Mouse (Mus musculus) heart, postnatal 10 days (tissue): ENCODE data around the gene BC048562. TPM values are rescaled to one million over a fixed set of nuclear protein-coding genes. Genes with fewer than 3 reads are reported as not detected.

ENCODE experiments used
- DNase-seq, 2 experiments: peaks; one replicate each; pipeline ENCODE4 v3.0.0; 2021
- intact Hi-C: fragments of 180-260 bp; cut with DNase I; formaldehyde crosslinking; loops from one replicate; pipeline ENCODE4 v1.15.1; 2025
- total RNA-seq, 2 experiments: library from RNA; stranded (reverse); gene quantifications; 2 replicates each; pipeline ENCODE4 v1.2.3; 2021

The BC048562 gene
- total RNA-seq, 2 experiments from 2014 or later: not detected

- intact Hi-C loops: loop anchor here (2.0 kb wide), 1 partner anchor 18 kb away; the partner anchor contains the start of genes Ccdc71 and Klhdc8b
- DNase-seq: peak; percentile 93 to 94
Observed at GRCm38 (mm10) chr9:108478638-108479156, 42.4 kb downstream of the BC048562 start.

GRCm38 (mm10) chr9:108479241-108479640, 43.0 kb downstream of the BC048562 start:
- DNase-seq: no peak
- intact Hi-C loops: loop anchor here (2.0 kb wide), 1 partner anchor 18 kb away; the partner anchor contains the start of genes Ccdc71 and Klhdc8b

- peak; percentile 80 to 81 for DNase-seq
- intact Hi-C loops: loop anchor here (2.0 kb wide), 1 partner anchor 19 kb away; the partner anchor contains the start of genes Ccdc71 and Klhdc8b
Observed at GRCm38 (mm10) chr9:108479721-108480351, 43.6 kb downstream of the BC048562 start, which contains the start of gene Lamb2. Gene Lamb2 (plus strand): TSS chr9:108479736.

- peak; percentile 37 to 38 for DNase-seq
- intact Hi-C loops: no loop called here
Observed at GRCm38 (mm10) chr9:108480813-108481519, 44.7 kb downstream of the BC048562 start.

GRCm38 (mm10) chr9:108481520-108482210, 45.4 kb downstream of the BC048562 start:
- peak; percentile 61 to 75 for DNase-seq
- intact Hi-C loops: no loop called here

GRCm38 (mm10) chr9:108483051-108483790, 46.9 kb downstream of the BC048562 start:
- no peak for DNase-seq
- intact Hi-C loops: no loop called here

GRCm38 (mm10) chr9:108484021-108484420, 47.7 kb downstream of the BC048562 start:
- intact Hi-C loops: no loop called here
- no peak for DNase-seq

GRCm38 (mm10) chr9:108485301-108485875, 49.1 kb downstream of the BC048562 start:
- intact Hi-C loops: no loop called here
- DNase-seq: no peak

- intact Hi-C loops: no loop called here
- no peak for DNase-seq
Observed at GRCm38 (mm10) chr9:108486973-108487530, 50.8 kb downstream of the BC048562 start.

GRCm38 (mm10) chr9:108488403-108488802, 52.1 kb downstream of the BC048562 start:
- intact Hi-C loops: no loop called here
- no peak for DNase-seq

GRCm38 (mm10) chr9:108489215-108489614, 52.9 kb downstream of the BC048562 start:
- DNase-seq: no peak
- intact Hi-C loops: no loop called here

- intact Hi-C loops: no loop called here
- DNase-seq: no peak
Observed at GRCm38 (mm10) chr9:108489702-108490558, 53.6 kb downstream of the BC048562 start.

- peak; percentile 97 for DNase-seq
- intact Hi-C loops: no loop called here
Observed at GRCm38 (mm10) chr9:108490559-108491285, 54.4 kb downstream of the BC048562 start, which contains the start of gene Usp19. Gene Usp19 (plus strand): TSS chr9:108490602.

GRCm38 (mm10) chr9:108491286-108491580, 55.0 kb downstream of the BC048562 start:
- intact Hi-C loops: no loop called here
- DNase-seq: no peak

- DNase-seq: peak; percentile 47 to 53
- intact Hi-C loops: loop anchor here (2.0 kb wide), 1 partner anchor 15 kb away; the partner anchor contains the start of gene Qars
Observed at GRCm38 (mm10) chr9:108492043-108492750, 55.9 kb downstream of the BC048562 start.

- DNase-seq: no peak
- intact Hi-C loops: loop anchor here (2.0 kb wide), 1 partner anchor 14 kb away; the partner anchor contains the start of gene Qars
Observed at GRCm38 (mm10) chr9:108493246-108493645, 57.0 kb downstream of the BC048562 start.

- intact Hi-C loops: no loop called here
- no peak for DNase-seq
Observed at GRCm38 (mm10) chr9:108494146-108494825, 58.0 kb downstream of the BC048562 start.
